Mouse (Mus musculus): ENCODE results near the gene Golgb1. TPM values are rescaled to one million over a fixed set of nuclear protein-coding genes. Genes with fewer than 3 reads are reported as not detected.

Gene Golgb1
- polyA plus RNA-seq, 1 experiment from 2014 or later: 67.1 TPM

DNA sequence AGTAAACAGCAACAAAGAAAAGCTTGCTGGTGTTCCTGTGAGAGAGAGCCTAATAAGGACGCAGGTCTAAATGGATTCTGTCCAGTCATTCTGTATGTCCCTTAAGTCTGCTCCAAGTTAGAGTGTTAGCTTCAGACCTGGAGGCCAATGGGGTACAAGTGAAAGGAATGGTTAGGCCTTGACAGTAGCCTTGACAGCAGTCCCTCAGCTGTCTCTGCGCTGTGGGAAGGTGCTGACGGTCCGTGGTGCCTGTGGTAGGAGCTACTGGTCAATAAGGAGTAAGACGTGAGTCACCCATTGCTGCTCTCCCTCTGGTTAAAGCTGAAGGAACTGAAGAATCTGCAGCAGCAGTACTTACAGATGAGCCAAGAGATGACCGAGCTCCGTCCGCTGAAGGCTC lies 49.4 kb downstream of the Golgb1 start:
- Histone ChIP-seq H3K9me3 (no peaks in the 10 kb centered on the region), H3K36me3 (peaks cover 75% of the 10 kb centered on the region), H3K27me3 (ENCODE audit: insufficient read depth, poor library complexity, severe bottlenecking) (no peaks in the 10 kb centered on the region), H3K4me1 (no peaks in the 10 kb centered on the region), H3K4me3 (no peak overlapping the region), H3K27ac (no peak overlapping the region)
- peak; percentile 52 for DNase-seq (ENCODE audit: low spot score)
- 89% methylated on average over 8 of the region's 8 CpGs for WGBS

GRCm38 (mm10) chr16:36925351-36925750 lies 50.4 kb downstream of the Golgb1 start:
- Histone ChIP-seq H3K9me3 (no peaks in the 10 kb centered on the region), H3K27ac (no peak overlapping the region), H3K27me3 (ENCODE audit: insufficient read depth, poor library complexity, severe bottlenecking) (no peaks in the 10 kb centered on the region), H3K4me1 (no peaks in the 10 kb centered on the region), H3K4me3 (no peak overlapping the region), H3K36me3 (peaks cover 77% of the 10 kb centered on the region)
- DNase-seq (ENCODE audit: low spot score): peak; percentile 33
- WGBS: 83% methylated on average over 6 of the region's 6 CpGs

DNA sequence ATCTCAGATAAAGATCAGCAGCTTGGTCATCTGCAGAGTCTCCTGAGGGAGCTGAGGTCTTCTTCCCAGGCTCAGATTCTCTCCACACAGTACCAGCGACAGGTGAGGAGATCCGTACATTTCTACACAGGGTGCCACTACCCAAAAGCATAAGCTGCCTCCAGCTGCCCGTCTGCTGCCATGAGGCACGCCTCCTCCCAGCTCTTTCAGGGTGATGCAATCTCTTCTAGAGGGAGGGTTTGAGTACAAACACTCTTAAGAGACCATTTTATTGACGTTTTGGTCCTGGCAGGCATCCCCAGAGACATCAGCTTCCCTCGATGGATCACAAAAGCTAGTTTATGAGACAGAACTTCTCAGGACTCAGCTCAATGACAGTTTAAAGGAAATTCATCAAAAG lies 50.9 kb downstream of the Golgb1 start:
- WGBS: 84% methylated on average over 6 of the region's 6 CpGs

GRCm38 (mm10) chr16:36926514-36927447 lies 51.8 kb downstream of the Golgb1 start:
- no peaks in the 10 kb centered on the region for H3K9me3 ChIP-seq
- no peaks in the 10 kb centered on the region for H3K27me3 ChIP-seq (ENCODE audit: insufficient read depth, poor library complexity, severe bottlenecking)
- DNase-seq (ENCODE audit: low spot score): peak; percentile 30
- H3K4me1 ChIP-seq: no peaks in the 10 kb centered on the region
- peaks cover 86% of the 10 kb centered on the region for H3K36me3 ChIP-seq
- no peak overlapping the region for H3K4me3 ChIP-seq
- H3K27ac ChIP-seq: no peak overlapping the region
- WGBS: 87% methylated on average over 10 of the region's 10 CpGs

More for the DNA sequence above, 50.9 kb downstream of the Golgb1 start:
- no peaks in the 10 kb centered on the region for H3K9me3 ChIP-seq
- no peak overlapping the region for H3K4me3 ChIP-seq
- no peaks in the 10 kb centered on the region for H3K4me1 ChIP-seq
- peaks cover 81% of the 10 kb centered on the region for H3K36me3 ChIP-seq
- H3K27ac ChIP-seq: no peak overlapping the region
- H3K27me3 ChIP-seq (ENCODE audit: insufficient read depth, poor library complexity, severe bottlenecking): no peaks in the 10 kb centered on the region
- DNase-seq (ENCODE audit: low spot score): peak; percentile 54

GRCm38 (mm10) chr16:36927495-36928105 lies 52.7 kb downstream of the Golgb1 start:
- WGBS: 80% methylated on average over 10 of the region's 10 CpGs
- Histone ChIP-seq H3K27ac (no peak overlapping the region), H3K9me3 (no peaks in the 10 kb centered on the region), H3K4me3 (no peak overlapping the region), H3K27me3 (ENCODE audit: insufficient read depth, poor library complexity, severe bottlenecking) (no peaks in the 10 kb centered on the region), H3K36me3 (peaks cover 90% of the 10 kb centered on the region), H3K4me1 (no peaks in the 10 kb centered on the region)
- no peak for DNase-seq (ENCODE audit: low spot score)

DNA sequence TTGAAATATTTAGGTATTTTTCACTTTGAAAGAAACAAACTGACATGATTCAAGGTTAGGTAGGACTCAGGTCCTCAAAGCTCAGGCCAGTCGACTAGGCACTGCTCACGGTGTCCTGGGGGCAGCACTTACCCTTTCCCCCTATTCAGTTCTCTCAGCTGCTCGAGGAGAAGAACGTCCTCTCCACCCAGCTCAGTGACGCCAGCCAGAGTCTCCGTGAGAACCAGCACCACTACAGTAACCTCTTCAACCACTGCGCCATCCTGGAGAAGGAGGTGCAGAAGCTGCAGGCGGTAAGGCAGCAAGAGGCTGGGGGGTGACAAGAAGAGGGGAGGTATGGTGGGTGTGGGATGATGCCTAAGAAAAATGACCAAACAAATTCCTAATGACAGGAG lies 53.2 kb downstream of the Golgb1 start:
- Histone ChIP-seq H3K27me3 (ENCODE audit: insufficient read depth, poor library complexity, severe bottlenecking) (no peaks in the 10 kb centered on the region), H3K4me3 (no peak overlapping the region), H3K27ac (no peak overlapping the region), H3K9me3 (no peaks in the 10 kb centered on the region), H3K36me3 (peaks cover 93% of the 10 kb centered on the region), H3K4me1 (no peaks in the 10 kb centered on the region)
- 90% methylated on average over 8 of the region's 8 CpGs for WGBS
- DNase-seq (ENCODE audit: low spot score): no peak

- WGBS: 94% methylated on average over 7 of the region's 7 CpGs
- Histone ChIP-seq H3K9me3 (no peaks in the 10 kb centered on the region), H3K4me3 (no peak overlapping the region), H3K36me3 (peaks cover 88% of the 10 kb centered on the region), H3K27me3 (ENCODE audit: insufficient read depth, poor library complexity, severe bottlenecking) (no peaks in the 10 kb centered on the region), H3K27ac (no peak overlapping the region), H3K4me1 (no peaks in the 10 kb centered on the region)
- DNase-seq (ENCODE audit: low spot score): no peak
Observed at GRCm38 (mm10) chr16:36929216-36929615, 54.3 kb downstream of the Golgb1 start.

- WGBS: 64% methylated on average over 11 of the region's 11 CpGs
- Histone ChIP-seq H3K27ac (no peak overlapping the region), H3K36me3 (peaks cover 77% of the 10 kb centered on the region), H3K27me3 (ENCODE audit: insufficient read depth, poor library complexity, severe bottlenecking) (no peaks in the 10 kb centered on the region), H3K4me1 (no peaks in the 10 kb centered on the region), H3K9me3 (no peaks in the 10 kb centered on the region), H3K4me3 (no peak overlapping the region)
- DNase-seq (ENCODE audit: low spot score): no peak
Observed at GRCm38 (mm10) chr16:36930231-36931136, 55.5 kb downstream of the Golgb1 start.

DNA sequence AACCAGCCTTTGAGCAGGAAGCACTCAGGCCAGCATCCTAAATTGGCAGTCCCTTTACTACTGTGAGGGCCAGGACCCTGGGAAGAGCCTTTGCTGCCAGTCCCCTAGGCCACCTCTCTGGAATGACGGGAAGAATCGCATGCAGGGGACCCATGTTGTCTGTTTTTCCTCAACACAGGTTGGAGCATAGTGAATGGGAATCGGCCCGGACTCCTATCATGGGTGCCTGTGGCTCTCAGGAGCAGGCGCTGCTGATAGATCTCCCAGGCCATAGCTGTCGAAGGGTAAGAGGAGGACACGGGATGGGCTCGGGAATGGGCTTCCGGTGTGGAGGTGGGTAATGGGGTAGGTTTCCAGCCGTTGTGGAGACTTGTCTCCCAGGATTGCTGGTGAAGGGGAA lies 56.4 kb downstream of the Golgb1 start:
- Histone ChIP-seq H3K4me3 (no peak overlapping the region), H3K27me3 (ENCODE audit: insufficient read depth, poor library complexity, severe bottlenecking) (no peaks in the 10 kb centered on the region), H3K9me3 (no peaks in the 10 kb centered on the region), H3K27ac (no peak overlapping the region), H3K4me1 (no peaks in the 10 kb centered on the region), H3K36me3 (peaks cover 68% of the 10 kb centered on the region)
- 83% methylated on average over 10 of the region's 10 CpGs for WGBS
- no peak for DNase-seq (ENCODE audit: low spot score)

- no peak for DNase-seq (ENCODE audit: low spot score)
- no peak overlapping the region for H3K4me3 ChIP-seq
- no peak overlapping the region for H3K27ac ChIP-seq
- peaks cover 62% of the 10 kb centered on the region for H3K36me3 ChIP-seq
- WGBS: 90% methylated on average over 3 of the region's 3 CpGs
- no peaks in the 10 kb centered on the region for H3K9me3 ChIP-seq
- H3K27me3 ChIP-seq (ENCODE audit: insufficient read depth, poor library complexity, severe bottlenecking): no peaks in the 10 kb centered on the region
- no peaks in the 10 kb centered on the region for H3K4me1 ChIP-seq
Observed at GRCm38 (mm10) chr16:36931976-36932375, 57.0 kb downstream of the Golgb1 start.

- Histone ChIP-seq H3K4me3 (no peak overlapping the region), H3K27me3 (ENCODE audit: insufficient read depth, poor library complexity, severe bottlenecking) (no peaks in the 10 kb centered on the region), H3K36me3 (peaks cover 56% of the 10 kb centered on the region), H3K4me1 (no peaks in the 10 kb centered on the region), H3K27ac (no peak overlapping the region), H3K9me3 (no peaks in the 10 kb centered on the region)
- 86% methylated on average over 6 of the region's 6 CpGs for WGBS
- no peak for DNase-seq (ENCODE audit: low spot score)
Observed at GRCm38 (mm10) chr16:36932546-36932945, 57.6 kb downstream of the Golgb1 start.

DNA sequence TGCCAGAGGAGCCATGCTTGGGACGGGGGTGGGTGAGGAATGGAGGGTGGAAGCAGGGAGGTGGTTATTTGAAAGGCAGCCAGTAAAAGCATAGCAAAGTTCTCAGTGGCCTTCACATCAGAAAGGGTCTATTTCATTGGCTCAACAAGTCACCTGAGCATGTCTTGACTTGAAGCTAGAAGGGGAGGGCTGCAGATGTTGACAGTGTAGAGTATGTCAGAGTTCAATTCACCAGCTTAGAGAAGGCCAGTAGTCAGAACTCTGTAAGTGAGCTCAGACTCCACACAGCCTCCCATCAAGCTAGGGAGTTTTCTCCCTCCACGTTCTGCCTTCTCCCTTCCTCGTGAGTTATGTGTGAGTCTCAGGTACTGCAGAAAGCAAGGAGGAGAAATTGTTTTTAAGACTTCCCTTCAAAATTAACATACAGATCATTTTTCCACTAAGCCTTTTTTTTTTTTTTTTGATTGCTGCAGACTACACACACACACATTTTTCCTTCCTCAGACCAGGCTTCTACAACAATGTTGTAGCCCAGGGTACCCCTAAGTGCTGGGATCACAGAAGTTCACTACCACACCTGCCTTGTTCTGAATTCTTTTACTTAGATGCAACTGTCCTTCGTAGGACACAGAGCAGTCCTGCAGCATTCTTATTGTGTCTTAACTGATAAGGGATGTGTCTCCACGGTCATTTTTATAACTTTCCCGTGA lies 59.3 kb downstream of the Golgb1 start:
- Histone ChIP-seq H3K36me3 (peaks cover 39% of the 10 kb centered on the region), H3K4me1 (no peaks in the 10 kb centered on the region), H3K9me3 (no peaks in the 10 kb centered on the region), H3K4me3 (no peak overlapping the region), H3K27me3 (ENCODE audit: insufficient read depth, poor library complexity, severe bottlenecking) (no peaks in the 10 kb centered on the region), H3K27ac (no peak overlapping the region)
- 56% methylated on average over 6 of the region's 6 CpGs for WGBS
- DNase-seq (ENCODE audit: low spot score): no peak

All from heart, embryonic 10.5 days (tissue).